Mouse (Mus musculus) neural tube, embryonic 12.5 days (tissue): ENCODE measurements around the gene Ndufc2. TPM values are rescaled to one million over a fixed set of nuclear protein-coding genes. Genes with fewer than 3 reads are reported as not detected.
A peak's percentile ranks its signal among the peaks of the same experiment; 100 is the strongest.

Experiments used
- ATAC-seq: fragments of 200-750 bp; cut with Nextera tagmentation; 2 replicates; pipeline ENCODE4 v1.8.0; 2017; ENCODE audit warnings: low read depth, mild to moderate bottlenecking, moderate TSS enrichment, moderate library complexity; ENCODE audit not compliant: low FRiP score
- H3K27ac ChIP-seq: fragments of 300-500 bp; sonication (generic); 2 replicates; pipeline ENCODE4 v1.5.1; 2016
- H3K27me3 ChIP-seq: fragments of 300-500 bp; sonication (generic); replicated peaks from 2 replicates; pipeline ENCODE4 v1.6.1; 2016; ENCODE audit warnings: mild to moderate bottlenecking
- H3K36me3 ChIP-seq: fragments of 300-500 bp; sonication (generic); 2 replicates; pipeline ENCODE4 v1.6.1; 2016; ENCODE audit warnings: mild to moderate bottlenecking
- H3K4me1 ChIP-seq: fragments of 300-500 bp; sonication (generic); 2 replicates; pipeline ENCODE4 v1.6.1; 2016
- H3K4me2 ChIP-seq: fragments of 300-500 bp; sonication (generic); replicated peaks from 2 replicates; pipeline ENCODE4 v1.6.1; 2016; ENCODE audit warnings: mild to moderate bottlenecking
- H3K4me3 ChIP-seq: fragments of 300-500 bp; sonication (generic); 2 replicates; pipeline ENCODE4 v1.5.1; 2016
- H3K9ac ChIP-seq: fragments of 300-500 bp; sonication (generic); 2 replicates; pipeline ENCODE4 v1.6.1; 2016; ENCODE audit warnings: mild to moderate bottlenecking
- H3K9me3 ChIP-seq: fragments of 300-500 bp; sonication (generic); 2 replicates; pipeline ENCODE4 v1.6.1; 2016; ENCODE audit warnings: mild to moderate bottlenecking
- WGBS: fragments of 180-500 bp; shearing (Covaris S2); methylation state at CpG from one replicate; pipeline ENCODE4 v1.1.7; 2016; 5-methylcytosine and 5-hydroxymethylcytosine counted together
- polyA plus RNA-seq: library from polyadenylated mRNA; unstranded; fragments of >200 nt; fragmentation: Nextera tagmentation; extraction: Ambion mirVana; gene quantifications from 2 replicates; pipeline ENCODE4 v1.2.1, GENCODE M21; 2016

Gene Ndufc2
- polyA plus RNA-seq, 1 experiment from 2014 or later: 400 TPM

GRCm38 (mm10) chr7:97391293-97392078 is 8.3 kb upstream of the Ndufc2 start:
- no peaks in the 10 kb centered on the region for H3K9me3 ChIP-seq
- 55% methylated on average over 13 of the region's 13 CpGs for WGBS
- H3K4me2 ChIP-seq: no peak overlapping the region
- H3K4me3 ChIP-seq: no peak overlapping the region
- no peak overlapping the region for H3K27ac ChIP-seq
- H3K9ac ChIP-seq: no peak overlapping the region
- ATAC-seq: peak; percentile 94
- H3K36me3 ChIP-seq: peaks cover 42% of the 10 kb centered on the region
- no peaks in the 10 kb centered on the region for H3K27me3 ChIP-seq
- H3K4me1 ChIP-seq: no peaks in the 10 kb centered on the region

- no peak overlapping the region for H3K27ac ChIP-seq
- no peak overlapping the region for H3K4me2 ChIP-seq
- no peak overlapping the region for H3K9ac ChIP-seq
- no peaks in the 10 kb centered on the region for H3K9me3 ChIP-seq
- ATAC-seq: peak; percentile 71
- H3K27me3 ChIP-seq: no peaks in the 10 kb centered on the region
- no peak overlapping the region for H3K4me3 ChIP-seq
- no peaks in the 10 kb centered on the region for H3K4me1 ChIP-seq
- peaks cover 36% of the 10 kb centered on the region; the same call in 1 of the 2 replicates for H3K36me3 ChIP-seq
- WGBS: 74% methylated on average over 6 of the region's 6 CpGs
Observed at GRCm38 (mm10) chr7:97392079-97392445, 7.7 kb upstream of the Ndufc2 start.

GRCm38 (mm10) chr7:97394375-97394774 is 5.4 kb upstream of the Ndufc2 start:
- H3K9ac ChIP-seq: no peak overlapping the region
- no peak for ATAC-seq
- H3K27me3 ChIP-seq: no peaks in the 10 kb centered on the region
- no peak overlapping the region for H3K4me2 ChIP-seq
- H3K4me1 ChIP-seq: no peaks in the 10 kb centered on the region
- WGBS: 82% methylated on average over 2 of the region's 2 CpGs
- H3K9me3 ChIP-seq: no peaks in the 10 kb centered on the region
- peaks cover 17% of the 10 kb centered on the region; the same call in 1 of the 2 replicates for H3K36me3 ChIP-seq
- H3K4me3 ChIP-seq: no peak overlapping the region
- no peak overlapping the region for H3K27ac ChIP-seq

GRCm38 (mm10) chr7:97398943-97399342 is 860 bp upstream of the Ndufc2 start:
- Histone ChIP-seq H3K36me3 (peaks cover 14% of the 10 kb centered on the region), H3K9me3 (peaks cover 12% of the 10 kb centered on the region; the same call in 1 of the 2 replicates), H3K4me1 (peaks cover 17% of the 10 kb centered on the region)

GRCm38 (mm10) chr7:97407145-97407544 is 7.3 kb downstream of the Ndufc2 start:
- no peak overlapping the region for H3K4me3 ChIP-seq
- WGBS: 89% methylated on average over 10 of the region's 10 CpGs
- peaks cover 12% of the 10 kb centered on the region; the same call in 1 of the 2 replicates for H3K9me3 ChIP-seq
- H3K27ac ChIP-seq: no peak overlapping the region
- H3K36me3 ChIP-seq: peaks cover 46% of the 10 kb centered on the region
- no peak for ATAC-seq
- H3K9ac ChIP-seq: no peak overlapping the region
- peaks cover 4% of the 10 kb centered on the region; the same call in 1 of the 2 replicates for H3K4me1 ChIP-seq
- no peak overlapping the region for H3K4me2 ChIP-seq
- no peaks in the 10 kb centered on the region for H3K27me3 ChIP-seq

More at GRCm38 (mm10) chr7:97398943-97399342, 860 bp upstream of the Ndufc2 start:
- no peak overlapping the region for H3K9ac ChIP-seq
- no peak overlapping the region for H3K4me2 ChIP-seq
- H3K27ac ChIP-seq: no peak overlapping the region
- WGBS: 90% methylated on average over 6 of the region's 6 CpGs
- no peaks in the 10 kb centered on the region for H3K27me3 ChIP-seq
- no peak for ATAC-seq
- H3K4me3 ChIP-seq: no peak overlapping the region

- Histone ChIP-seq H3K27me3 (no peaks in the 10 kb centered on the region), H3K9ac (no peak overlapping the region), H3K4me2 (no peak overlapping the region), H3K9me3 (no peaks in the 10 kb centered on the region), H3K4me1 (no peaks in the 10 kb centered on the region), H3K27ac (no peak overlapping the region), H3K36me3 (peaks cover 34% of the 10 kb centered on the region), H3K4me3 (no peak overlapping the region)
- ATAC-seq: no peak
- WGBS: 93% methylated on average over 2 of the region's 2 CpGs
Observed at GRCm38 (mm10) chr7:97411106-97411505, 11.3 kb downstream of the Ndufc2 start.

- H3K36me3 ChIP-seq: peaks cover 34% of the 10 kb centered on the region
- H3K27me3 ChIP-seq: no peaks in the 10 kb centered on the region
- H3K9me3 ChIP-seq: no peaks in the 10 kb centered on the region
- H3K27ac ChIP-seq: no peak overlapping the region
- ATAC-seq: no peak
- H3K4me2 ChIP-seq: no peak overlapping the region
- no peaks in the 10 kb centered on the region for H3K4me1 ChIP-seq
- no peak overlapping the region for H3K9ac ChIP-seq
- 77% methylated on average over 3 of the region's 3 CpGs for WGBS
- no peak overlapping the region for H3K4me3 ChIP-seq
Observed at GRCm38 (mm10) chr7:97411575-97411974, 11.8 kb downstream of the Ndufc2 start.

GRCm38 (mm10) chr7:97413981-97414380 is 14.2 kb downstream of the Ndufc2 start:
- Histone ChIP-seq H3K4me2 (no peak overlapping the region), H3K4me3 (no peak overlapping the region), H3K9ac (no peak overlapping the region), H3K4me1 (no peaks in the 10 kb centered on the region), H3K36me3 (peaks cover 25% of the 10 kb centered on the region), H3K27me3 (no peaks in the 10 kb centered on the region), H3K9me3 (no peaks in the 10 kb centered on the region), H3K27ac (no peak overlapping the region)
- no peak for ATAC-seq
- WGBS: 89% methylated on average over 1 of the region's 1 CpGs

GRCm38 (mm10) chr7:97414426-97414825 is 14.6 kb downstream of the Ndufc2 start:
- Histone ChIP-seq H3K4me1 (no peaks in the 10 kb centered on the region), H3K36me3 (peaks cover 22% of the 10 kb centered on the region), H3K4me2 (no peak overlapping the region), H3K27me3 (no peaks in the 10 kb centered on the region), H3K9ac (no peak overlapping the region), H3K4me3 (no peak overlapping the region), H3K9me3 (no peaks in the 10 kb centered on the region), H3K27ac (no peak overlapping the region)
- WGBS: 88% methylated on average over 1 of the region's 1 CpGs
- ATAC-seq: no peak

GRCm38 (mm10) chr7:97414915-97415687 is 15.3 kb downstream of the Ndufc2 start:
- Histone ChIP-seq H3K27ac (no peak overlapping the region), H3K4me2 (no peak overlapping the region), H3K9me3 (no peaks in the 10 kb centered on the region), H3K4me3 (no peak overlapping the region), H3K27me3 (no peaks in the 10 kb centered on the region), H3K36me3 (peaks cover 15% of the 10 kb centered on the region), H3K9ac (no peak overlapping the region), H3K4me1 (no peaks in the 10 kb centered on the region)
- 0 out of 2 replicates have a peak, but pooled peaks have one; percentile 52 for ATAC-seq
- WGBS: 60% methylated on average over 9 of the region's 9 CpGs

GRCm38 (mm10) chr7:97416473-97416872 is 16.7 kb downstream of the Ndufc2 start:
- Histone ChIP-seq H3K36me3 (peaks cover 2% of the 10 kb centered on the region; the same call in 1 of the 2 replicates), H3K9ac (no peak overlapping the region), H3K9me3 (no peaks in the 10 kb centered on the region), H3K4me1 (no peaks in the 10 kb centered on the region), H3K4me3 (no peak overlapping the region), H3K27ac (no peak overlapping the region), H3K4me2 (no peak overlapping the region), H3K27me3 (no peaks in the 10 kb centered on the region)
- WGBS: 85% methylated on average over 4 of the region's 4 CpGs
- no peak for ATAC-seq

- no peak within 1 kb of the TSS for H3K4me2 ChIP-seq
- ATAC-seq: no peak
- WGBS: 83% methylated on average over 25 of the region's 25 CpGs
- no peaks in the 10 kb centered on the region for H3K27me3 ChIP-seq
- H3K9me3 ChIP-seq: no peaks in the 10 kb centered on the region
- H3K36me3 ChIP-seq: no peaks in the 10 kb centered on the region
- H3K27ac ChIP-seq: no peak within 1 kb of the TSS
- no peaks in the 10 kb centered on the region for H3K4me1 ChIP-seq
- H3K4me3 ChIP-seq: no peak within 1 kb of the TSS
- H3K9ac ChIP-seq: no peak within 1 kb of the TSS
Observed at GRCm38 (mm10) chr7:97416906-97417777, 17.3 kb downstream of the Ndufc2 start, which contains the start of gene Thrsp. TSS of gene Thrsp (minus strand) at chr7:97417730.
